Mouse (Mus musculus): ENCODE results near the gene Zp3.

Gene Zp3

DNA sequence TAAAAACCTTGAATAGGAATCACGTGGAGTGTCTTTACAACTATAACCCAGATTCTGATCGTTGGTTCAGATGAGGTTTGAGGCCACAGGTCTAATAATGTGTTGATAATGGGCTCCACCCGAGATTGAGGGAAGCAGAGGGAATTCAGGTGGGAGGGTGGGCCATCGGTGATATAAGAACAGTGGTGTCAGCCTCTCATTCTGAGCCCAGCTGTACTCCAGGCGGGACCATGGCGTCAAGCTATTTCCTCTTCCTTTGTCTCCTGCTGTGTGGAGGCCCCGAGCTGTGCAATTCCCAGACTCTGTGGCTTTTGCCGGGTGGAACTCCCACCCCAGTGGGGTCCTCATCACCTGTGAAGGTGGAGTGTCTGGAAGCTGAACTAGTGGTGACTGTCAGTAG lies at the start of gene Zp3:
Gene Zp3 (plus strand): TSS at position 196 of the 400 bp plus-strand sequence.
- no peak for DNase-seq (ENCODE audit: low spot score in 2 of 2)

DNA sequence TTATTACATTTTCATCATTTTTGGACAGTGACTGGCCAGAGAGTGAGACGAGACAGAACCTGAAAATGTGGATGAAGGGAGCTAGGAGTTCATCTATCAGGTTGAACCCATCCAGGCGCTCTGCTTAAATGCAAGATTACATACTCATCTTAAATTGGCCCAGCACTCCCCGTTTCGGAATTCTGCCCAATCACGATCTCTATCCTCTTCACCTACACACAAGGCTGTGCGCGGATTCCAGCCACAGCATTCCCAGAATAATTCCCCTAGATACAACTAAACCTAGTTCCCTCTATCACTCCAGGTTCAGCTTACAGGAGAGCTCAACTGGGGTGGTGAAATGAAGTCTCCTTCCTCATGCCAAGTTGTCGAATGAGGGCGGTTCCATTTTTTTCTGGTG lies 48.4 kb upstream of the Zp3 start:
- no peak for DNase-seq (ENCODE audit: low spot score in 2 of 2)

DNA sequence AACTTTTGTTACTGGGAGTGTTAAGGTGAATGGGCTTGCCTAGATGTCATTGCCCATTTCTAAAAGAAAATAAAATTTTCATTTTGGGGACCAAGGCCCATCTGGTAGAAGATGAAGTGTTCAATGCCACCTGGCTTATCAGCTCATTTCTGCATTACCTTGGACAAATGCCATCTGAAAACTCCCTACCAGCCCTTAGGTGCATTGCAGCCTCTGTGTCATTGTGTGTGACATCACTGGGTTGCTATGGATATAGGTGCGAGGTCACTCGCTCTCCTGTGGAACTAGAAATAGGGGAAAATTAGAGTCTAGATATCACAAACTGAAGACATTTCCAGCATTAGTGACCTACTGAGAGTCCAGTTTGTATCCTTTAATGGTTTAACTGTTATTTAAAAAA lies 47.5 kb upstream of the Zp3 start:
- DNase-seq (ENCODE audit: low spot score in 2 of 2), result no peak

DNA sequence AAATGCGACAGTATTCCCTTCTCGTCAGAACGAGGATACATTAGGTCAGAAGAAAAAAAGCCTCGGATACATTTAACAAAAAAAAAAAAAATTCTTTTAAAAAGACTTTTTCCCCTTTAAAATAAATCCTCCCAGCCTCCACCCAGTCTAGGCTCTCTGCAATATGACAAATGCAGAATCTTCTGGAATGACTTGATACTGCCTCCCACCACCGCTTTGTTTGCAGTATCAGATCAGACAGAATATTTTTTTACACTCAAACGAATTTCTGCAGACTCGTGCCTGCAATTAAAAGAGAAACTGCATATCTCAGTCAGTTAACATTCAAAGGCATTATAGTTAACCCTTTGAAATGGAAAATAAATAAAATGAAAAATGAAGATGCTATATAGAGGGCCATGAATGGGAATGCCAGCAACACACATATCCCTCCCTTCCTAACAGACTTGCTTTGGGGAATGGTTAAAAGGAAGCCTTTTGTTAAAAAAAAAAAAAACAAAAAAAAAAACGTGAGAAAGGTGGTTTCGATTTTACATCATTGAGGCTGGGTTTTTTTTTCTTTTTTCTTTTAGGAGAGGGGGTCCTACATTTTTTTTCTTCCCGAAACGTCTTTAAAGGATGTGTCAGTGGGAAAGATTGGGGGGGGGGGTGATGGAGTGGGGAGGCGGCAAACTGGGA lies 46.5 kb upstream of the Zp3 start:
- DNase-seq (ENCODE audit: low spot score in 2 of 2), result no peak

- DNase-seq (ENCODE audit: low spot score in 2 of 2), result peak; percentile 40 to 57
These were observed 45.9 kb upstream of the Zp3 start for GRCm38 (mm10) chr5:135933900-135934441.

DNA sequence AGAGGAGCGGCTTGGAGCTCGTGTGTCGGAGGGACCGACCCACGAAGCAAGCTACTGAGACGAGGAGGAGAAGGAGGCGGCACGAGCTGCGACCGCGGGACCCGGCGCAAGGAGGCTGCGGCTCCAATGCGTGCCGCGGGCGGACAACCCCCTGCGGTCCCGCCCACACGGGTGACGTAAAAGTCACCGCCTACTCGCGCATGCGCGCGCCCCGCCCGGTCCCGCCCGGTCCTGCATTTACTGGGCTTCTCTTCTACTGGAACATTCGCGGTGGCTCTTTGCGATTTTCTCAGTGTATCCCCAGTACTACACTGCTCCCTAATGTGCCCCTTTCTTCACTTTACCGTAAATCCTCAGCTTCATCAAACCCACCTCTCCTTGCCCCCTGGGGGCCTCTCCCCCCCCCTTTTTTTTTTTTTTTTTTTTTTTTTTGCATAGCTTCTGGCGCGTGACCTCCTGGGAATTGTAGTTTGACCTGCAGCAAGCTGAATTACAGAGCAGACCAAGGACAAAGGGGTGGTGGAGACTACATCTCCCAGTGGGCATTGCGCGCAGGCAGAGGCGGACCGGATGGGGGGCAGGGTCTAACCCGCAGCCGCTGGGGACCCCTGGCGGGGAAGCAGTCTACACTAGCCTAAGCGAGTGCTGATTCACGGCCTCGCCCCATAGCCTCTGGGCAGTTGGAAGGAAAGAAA lies 45.3 kb upstream of the Zp3 start, which contains the start of gene Ywhag:
Gene Ywhag (minus strand): TSS at position 136 of the 695 bp plus-strand sequence.
- DNase-seq (ENCODE audit: low spot score in 2 of 2), result peak; percentile 98

DNA sequence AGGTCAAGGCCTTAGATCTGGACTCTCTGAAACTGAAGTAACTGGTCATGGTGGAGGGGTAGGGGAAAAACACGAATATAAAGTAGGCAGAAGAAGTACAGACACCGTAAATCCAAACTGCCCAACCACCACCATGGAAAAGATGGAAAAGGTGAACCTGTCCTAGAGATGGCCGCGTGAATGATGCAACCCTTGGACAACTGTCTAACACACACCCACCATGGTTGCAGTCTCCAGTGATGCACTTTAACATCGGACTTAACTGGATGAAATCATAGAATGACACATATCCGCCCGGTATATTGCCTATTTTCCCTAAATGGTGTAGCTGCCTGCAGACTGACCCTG lies 44.7 kb upstream of the Zp3 start:
- DNase-seq (ENCODE audit: low spot score in 2 of 2), result no peak

DNA sequence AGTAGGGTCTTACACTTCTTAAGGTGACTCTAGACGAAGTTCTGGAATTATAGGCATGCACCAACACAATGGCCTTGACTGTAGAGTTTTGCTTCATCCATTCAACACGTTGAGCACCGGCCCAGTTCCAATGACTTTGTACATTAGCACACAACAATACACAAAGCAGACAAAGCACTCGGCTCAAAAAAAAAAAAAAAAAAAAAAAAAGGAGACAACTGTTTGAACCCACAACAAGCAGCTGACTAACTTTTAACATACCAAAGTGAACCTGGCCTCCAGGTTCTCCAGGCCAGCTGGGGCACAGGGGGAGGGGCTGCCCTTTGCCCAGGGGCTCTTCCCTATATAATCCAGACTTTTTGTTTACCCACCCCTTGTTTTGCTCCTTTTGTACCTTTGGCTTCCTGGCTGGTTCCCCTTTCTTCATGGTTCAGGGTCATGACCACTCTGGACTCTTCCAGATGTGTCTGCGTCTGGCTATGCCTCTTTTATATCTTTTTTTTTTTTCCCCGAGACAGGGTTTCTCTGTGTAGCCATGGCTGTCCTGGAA lies 44.2 kb upstream of the Zp3 start:
- DNase-seq (ENCODE audit: low spot score in 2 of 2), result no peak

GRCm38 (mm10) chr5:135940587-135940986 lies 39.3 kb upstream of the Zp3 start:
- no peak for DNase-seq (ENCODE audit: low spot score in 2 of 2)

DNA sequence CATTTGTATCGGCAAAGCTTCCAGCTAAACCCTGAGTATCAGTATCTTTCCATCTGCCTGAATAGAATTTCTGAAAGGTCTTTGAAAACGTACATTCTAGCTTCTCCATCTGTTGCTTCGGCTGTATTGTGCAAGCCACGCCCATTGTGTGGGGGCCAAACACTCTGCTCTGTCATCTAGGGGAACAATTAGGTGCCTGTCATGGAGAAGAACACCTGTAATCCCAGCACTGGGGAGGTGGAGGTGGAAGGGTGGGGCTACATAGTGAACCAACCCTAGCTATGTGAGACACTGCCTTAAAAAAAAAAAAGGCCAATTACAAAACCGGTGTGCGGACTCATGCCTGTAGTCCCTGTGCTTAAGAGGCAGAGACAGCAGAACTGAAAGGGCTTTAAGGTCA lies 37.2 kb upstream of the Zp3 start:
- DNase-seq (ENCODE audit: low spot score in 2 of 2), result no peak

DNA sequence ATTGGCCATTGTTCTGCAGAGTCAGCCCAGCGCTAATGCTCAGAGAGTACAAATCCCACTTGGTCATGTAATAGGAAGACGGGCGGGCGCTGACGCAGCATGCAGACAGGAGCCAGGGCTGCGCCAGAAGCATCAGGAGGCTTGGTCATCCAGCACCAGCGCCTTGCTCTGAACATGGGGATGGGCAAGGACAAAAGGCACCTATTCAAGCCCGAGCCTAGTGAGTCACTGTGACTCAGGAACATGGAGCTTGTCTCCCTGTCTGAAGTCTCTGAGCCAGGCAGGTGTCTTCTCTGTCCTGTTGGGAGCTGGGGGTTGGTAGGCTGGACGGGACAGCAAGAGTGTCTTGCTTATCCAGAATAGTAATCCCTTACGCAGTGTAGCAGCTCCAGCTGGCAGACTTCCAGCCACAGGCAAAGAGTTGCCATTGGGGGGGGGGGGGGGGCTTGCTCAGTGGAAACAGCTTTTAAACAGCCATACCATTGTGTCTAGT lies 33.9 kb upstream of the Zp3 start:
- no peak for DNase-seq (ENCODE audit: low spot score in 2 of 2)

DNA sequence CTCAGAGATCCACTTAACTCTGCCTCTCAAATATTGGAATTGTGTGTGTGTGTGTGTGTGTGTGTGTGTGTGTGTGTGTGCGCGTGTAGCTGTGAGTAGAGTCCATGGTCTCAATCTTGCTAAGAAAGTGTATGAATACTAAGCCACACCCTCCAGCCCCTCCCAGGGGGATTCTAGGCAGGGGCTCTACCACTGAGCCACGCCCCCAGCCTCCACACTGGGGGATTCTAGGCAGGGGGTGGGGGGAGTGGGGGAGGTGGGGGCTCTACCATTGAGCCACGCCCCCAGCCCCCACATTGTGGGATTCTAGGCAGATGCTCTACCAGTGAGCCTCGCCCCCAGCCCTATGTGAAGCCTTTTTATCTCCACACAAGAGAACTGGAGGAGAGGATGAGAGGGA lies 33.3 kb upstream of the Zp3 start:
- no peak for DNase-seq (ENCODE audit: low spot score in 2 of 2)

GRCm38 (mm10) chr5:135950710-135951412 lies 29.0 kb upstream of the Zp3 start:
- DNase-seq (ENCODE audit: low spot score in 2 of 2), result no peak

GRCm38 (mm10) chr5:135951660-135952059 lies 28.2 kb upstream of the Zp3 start:
- DNase-seq (ENCODE audit: low spot score in 2 of 2), result no peak

- no peak for DNase-seq (ENCODE audit: low spot score in 2 of 2)
These were observed 27.1 kb upstream of the Zp3 start for GRCm38 (mm10) chr5:135952830-135953229.

DNA sequence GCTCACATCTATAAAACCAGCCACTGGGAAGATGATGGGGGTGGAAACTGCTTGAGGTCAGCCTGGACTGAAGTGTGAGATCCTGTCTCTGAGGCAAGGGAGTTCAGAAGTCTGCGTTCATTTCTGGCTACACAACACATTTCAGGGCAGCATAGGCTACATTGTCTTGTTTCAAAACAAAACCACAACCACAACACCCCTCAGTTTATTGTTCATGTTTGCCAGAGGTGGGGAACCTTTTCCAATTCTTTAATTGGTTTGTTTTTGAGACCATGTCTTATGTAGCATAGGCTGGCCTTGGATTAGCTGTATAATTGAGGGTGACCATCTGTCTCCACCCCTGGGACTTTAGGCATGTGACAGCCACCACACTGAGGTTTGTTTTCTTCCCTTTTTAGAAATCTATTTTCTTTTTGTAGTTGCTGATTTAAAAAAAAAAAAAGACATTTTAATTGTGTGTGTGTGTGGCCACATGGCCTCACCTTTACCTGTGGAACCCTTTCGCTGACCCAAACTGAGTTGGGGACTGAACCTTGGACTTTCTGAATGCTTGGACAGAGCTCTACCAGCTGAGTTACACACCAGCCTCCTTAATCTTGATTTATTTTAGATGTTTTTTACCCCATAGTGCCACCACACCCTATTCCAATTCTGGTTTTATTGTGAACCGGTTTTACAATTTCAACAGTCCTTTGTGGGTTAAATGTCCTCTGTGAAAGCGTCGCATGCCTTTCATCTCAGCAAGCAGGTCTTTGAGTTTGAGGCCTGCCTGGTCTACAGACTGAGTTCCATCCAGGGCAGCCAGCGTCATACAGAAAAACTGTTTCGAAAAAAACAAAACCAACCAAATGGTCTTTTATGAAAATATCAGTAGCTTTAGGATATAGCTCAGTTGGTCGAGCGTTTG lies 23.3 kb upstream of the Zp3 start:
- DNase-seq (ENCODE audit: low spot score in 2 of 2), result no peak

- DNase-seq (ENCODE audit: low spot score in 2 of 2), result peak; percentile 85 to 88
These were observed 22.5 kb upstream of the Zp3 start for GRCm38 (mm10) chr5:135957207-135957974.

GRCm38 (mm10) chr5:135958367-135958766 lies 21.5 kb upstream of the Zp3 start:
- DNase-seq (ENCODE audit: low spot score in 2 of 2), result no peak

DNA sequence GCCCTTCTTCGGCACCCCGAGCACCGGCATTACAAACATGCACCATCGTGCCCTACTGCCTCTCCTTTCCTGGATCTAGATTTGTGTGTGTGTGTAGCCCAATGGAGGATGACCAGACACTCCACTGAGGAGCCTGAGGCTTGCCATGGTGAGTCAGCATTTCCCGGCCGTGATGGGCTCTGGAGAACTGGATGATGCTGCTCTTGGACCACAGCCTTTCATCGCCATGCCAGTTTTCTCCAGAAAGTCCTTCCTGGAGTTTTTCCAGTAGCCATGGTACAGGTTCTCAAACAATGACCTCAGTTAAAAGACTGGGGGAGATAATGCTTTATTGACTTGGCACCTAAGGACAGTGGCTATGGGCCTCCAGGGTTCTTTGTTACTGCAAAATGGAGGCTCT lies 20.0 kb upstream of the Zp3 start:
- DNase-seq (ENCODE audit: low spot score in 2 of 2), result no peak

DNA sequence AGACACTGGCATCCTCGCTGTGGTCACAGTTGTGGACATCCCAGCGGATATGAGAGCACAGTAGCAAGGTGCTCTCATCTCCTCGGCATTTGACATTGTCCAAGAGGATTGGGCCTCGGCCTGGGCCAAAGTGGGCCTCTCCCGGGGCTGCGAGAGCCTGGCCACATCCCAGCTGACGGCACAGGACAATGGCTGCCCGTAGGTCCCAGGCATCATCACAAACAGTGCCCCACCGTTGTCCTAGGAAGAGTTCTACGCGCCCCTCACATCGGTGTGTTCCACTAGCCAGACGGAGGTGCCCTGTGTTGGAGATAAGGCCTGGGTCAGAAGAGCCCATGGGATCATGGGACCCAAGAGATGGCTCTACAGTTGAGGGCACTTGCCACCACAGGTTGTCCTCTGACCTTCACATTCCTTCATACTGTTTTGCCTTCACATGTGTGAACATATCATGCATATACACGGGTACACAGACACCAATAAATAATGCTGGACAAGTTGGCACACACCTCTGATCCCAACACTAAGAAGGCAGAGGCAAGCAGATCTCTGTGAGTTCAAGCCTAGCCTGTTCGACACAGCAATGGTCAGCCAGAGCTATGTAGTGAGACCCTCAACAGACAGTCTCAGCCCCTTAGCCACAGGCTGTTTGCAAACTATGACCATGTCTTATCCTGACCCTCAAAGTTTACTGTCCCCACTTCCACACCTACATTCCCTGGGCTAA lies 18.8 kb upstream of the Zp3 start:
- DNase-seq (ENCODE audit: low spot score in 2 of 2), result no peak

Measured in spleen, postnatal 14 days (tissue).